In genomic region chr15:101255842-101256462, GRCm38 (mm10) we compare ENCODE assay signal across 13 mouse cellular contexts. TPM values are rescaled to one million over a fixed set of nuclear protein-coding genes. Genes with fewer than 3 reads are reported as not detected.
A peak's percentile ranks its signal among the peaks of the same experiment; 100 is the strongest.
DNase-seq lines count a peak whose midpoint lies in the region; ATAC-seq lines count a peak whose summit lies in the region.
"Had no signal": no experiment of that assay in that cellular context is flagged by ENCODE, and none has a peak within 500 bp of the region (broad histone marks: within the 10 kb centered on the region; RNA-seq: fewer than 3 reads in every experiment).

No protein-coding gene starts in this region.

- no peak overlapping the region for H3K4me3 ChIP-seq in heart, embryonic 13.5 days
- H3K4me3 ChIP-seq in limb, embryonic 10.5 days: no peak overlapping the region
- H3K4me3 ChIP-seq in kidney, embryonic 14.5 days (ENCODE audit: low read length): no peak overlapping the region
- H3K4me3 ChIP-seq: embryonic facial prominence, embryonic 10.5 days had no signal

- peak overlapping the region; percentile 59 for H3K9ac ChIP-seq in heart, embryonic 13.5 days
- no peak overlapping the region for H3K9ac ChIP-seq in kidney, embryonic 14.5 days (ENCODE audit: low read depth, low read length)

- ATAC-seq in heart, embryonic 13.5 days (ENCODE audit: extremely low read depth, insufficient number of reproducible peaks, low FRiP score, low TSS enrichment): no peak
- ATAC-seq in neutrophil, adult 5-6 weeks (ENCODE audit: extremely low read depth, insufficient number of reproducible peaks, low FRiP score, poor library complexity, severe bottlenecking): peak; percentile 18
- ATAC-seq in kidney, embryonic 14.5 days (ENCODE audit: low FRiP score, low TSS enrichment): no peak

- H3K4me2 ChIP-seq in heart, embryonic 13.5 days: no peak overlapping the region; the same call in 1 of the 2 replicates
- H3K4me2 ChIP-seq in kidney, embryonic 14.5 days (replicated peaks; ENCODE audit: low read depth, low read length): no peak overlapping the region

- 0 out of 2 replicates have a peak overlapping the region, but pooled peaks have one; percentile 28 for H3K27ac ChIP-seq in heart, embryonic 13.5 days (replicated peaks)
- no peak overlapping the region for H3K27ac ChIP-seq in limb, embryonic 10.5 days
- no peak overlapping the region for H3K27ac ChIP-seq in kidney, embryonic 14.5 days (ENCODE audit: low read depth, low read length)
- H3K27ac ChIP-seq: embryonic facial prominence, embryonic 10.5 days had no signal

- no peak for DNase-seq in heart, postnatal 4 days
- peak; percentile 42 for DNase-seq in testis, postnatal 10 days (ENCODE audit: low spot score)
- no peak for DNase-seq in testis, postnatal 14 days (ENCODE audit: low spot score)
- DNase-seq in brain, adult 2 months (ENCODE audit: low read depth, low spot score): peak; percentile 43
- DNase-seq in limb, embryonic 10.5 days (ENCODE audit: low spot score): no peak
- DNase-seq: adrenal gland, postnatal 14 days; kidney, postnatal 10 days had no signal

- peaks cover 57% of the 10 kb centered on the region for H3K4me1 ChIP-seq in heart, embryonic 13.5 days
- H3K4me1 ChIP-seq in limb, embryonic 10.5 days: peaks cover 45% of the 10 kb centered on the region
- H3K4me1 ChIP-seq in kidney, embryonic 14.5 days (ENCODE audit: control insufficient read depth, insufficient read depth, low read length): no peaks in the 10 kb centered on the region

- no peaks in the 10 kb centered on the region for H3K9me3 ChIP-seq in heart, embryonic 13.5 days
- no peaks in the 10 kb centered on the region for H3K9me3 ChIP-seq in limb, embryonic 10.5 days (replicated peaks)
- H3K9me3 ChIP-seq in kidney, embryonic 14.5 days (ENCODE audit: control insufficient read depth, low read length): no peaks in the 10 kb centered on the region
- H3K9me3 ChIP-seq: embryonic facial prominence, embryonic 10.5 days had no signal

- 0 out of 2 replicates have a peak, but pooled peaks cover 2% of the 10 kb centered on the region for H3K27me3 ChIP-seq in heart, embryonic 13.5 days (replicated peaks)
- peaks cover 8% of the 10 kb centered on the region for H3K27me3 ChIP-seq in limb, embryonic 10.5 days (ENCODE audit: low read depth, poor library complexity, severe bottlenecking)
- no peaks in the 10 kb centered on the region for H3K27me3 ChIP-seq in kidney, embryonic 14.5 days (ENCODE audit: control insufficient read depth, insufficient read depth, low read length)

- no peaks in the 10 kb centered on the region for H3K36me3 ChIP-seq in heart, embryonic 13.5 days
- H3K36me3 ChIP-seq in limb, embryonic 10.5 days: no peaks in the 10 kb centered on the region
- H3K36me3 ChIP-seq in kidney, embryonic 14.5 days (ENCODE audit: control insufficient read depth, insufficient read depth, low read length): no peaks in the 10 kb centered on the region

- WGBS in heart, embryonic 13.5 days: 64% methylated on average over 7 of the region's 7 CpGs
- 87% methylated on average over 7 of the region's 7 CpGs for WGBS in limb, embryonic 10.5 days
- 84% methylated on average over 7 of the region's 7 CpGs for WGBS in kidney, embryonic 14.5 days

RNA-seq across cellular contexts. Expression of gene Nr4a1, which starts 1.9 kb away (rescaled TPM):
- 10.4 and 10.8 TPM in 2 replicates for polyA plus RNA-seq in heart, embryonic 13.5 days (2015; fragmentation: Nextera tagmentation; extraction: Ambion mirVana)
- 10 to 100 TPM; 48.1 to 49.6 TPM for total RNA-seq in heart, postnatal 4 days (2021)
- total RNA-seq in neutrophil, adult 5-6 weeks (2017): 185 and 187 TPM in 2 replicates
- 4.1 and 7.1 TPM in 2 replicates for polyA plus RNA-seq in limb, embryonic 10.5 days (2016; fragmentation: Nextera tagmentation; extraction: Ambion mirVana)
- 4.5 and 5.0 TPM in 2 replicates for polyA plus RNA-seq in kidney, embryonic 14.5 days (2014; fragmentation: Nextera tagmentation; extraction: Ambion mirVana)

RNA-seq across cellular contexts. Expression of gene Atg101, which starts 28.1 kb away (rescaled TPM):
- 50.6 and 56.1 TPM in 2 replicates for polyA plus RNA-seq in heart, embryonic 13.5 days (2015; fragmentation: Nextera tagmentation; extraction: Ambion mirVana)
- 10 to 100 TPM; 21.7 to 23.3 TPM for total RNA-seq in heart, postnatal 4 days (2021)
- total RNA-seq in neutrophil, adult 5-6 weeks (2017): 61.0 and 68.8 TPM in 2 replicates
- polyA plus RNA-seq in limb, embryonic 10.5 days (2016; fragmentation: Nextera tagmentation; extraction: Ambion mirVana): 92.3 and 97.5 TPM in 2 replicates
- 71.8 and 76.5 TPM in 2 replicates for polyA plus RNA-seq in kidney, embryonic 14.5 days (2014; fragmentation: Nextera tagmentation; extraction: Ambion mirVana)

RNA-seq across cellular contexts. Expression of gene Grasp, which starts 32.0 kb away (rescaled TPM):
- 3.8 and 4.4 TPM in 2 replicates for polyA plus RNA-seq in heart, embryonic 13.5 days (2015; fragmentation: Nextera tagmentation; extraction: Ambion mirVana)
- total RNA-seq in heart, postnatal 4 days (2021): 10 to 100 TPM; 13.9 to 15.1 TPM
- total RNA-seq in neutrophil, adult 5-6 weeks (2017): 0.81 and 0.98 TPM in 2 replicates
- 5.4 and 6.9 TPM in 2 replicates for polyA plus RNA-seq in limb, embryonic 10.5 days (2016; fragmentation: Nextera tagmentation; extraction: Ambion mirVana)
- 5.0 and 5.7 TPM in 2 replicates for polyA plus RNA-seq in kidney, embryonic 14.5 days (2014; fragmentation: Nextera tagmentation; extraction: Ambion mirVana)
- total RNA-seq: megakaryocyte-erythroid progenitor cell, adult 5-6 weeks had no signal

RNA-seq across cellular contexts. Expression of gene 6030408B16Rik, which starts 37.1 kb away (rescaled TPM):
- polyA plus RNA-seq in heart, embryonic 13.5 days (2015; fragmentation: Nextera tagmentation; extraction: Ambion mirVana): 2.4 and 3.0 TPM in 2 replicates
- 1 to 10 TPM; 4.3 to 4.6 TPM for total RNA-seq in heart, postnatal 4 days (2021)
- 0.70 and 0.98 TPM in 2 replicates for total RNA-seq in neutrophil, adult 5-6 weeks (2017)
- polyA plus RNA-seq in limb, embryonic 10.5 days (2016; fragmentation: Nextera tagmentation; extraction: Ambion mirVana): 1.8 and 4.1 TPM in 2 replicates
- 25.8 and 28.2 TPM in 2 replicates for polyA plus RNA-seq in kidney, embryonic 14.5 days (2014; fragmentation: Nextera tagmentation; extraction: Ambion mirVana)
- total RNA-seq: layer of hippocampus, postnatal 10 days; megakaryocyte-erythroid progenitor cell, adult 5-6 weeks had no signal

Comparison
In these comparisons a context has a peak if more than half of its experiments do, and no peak if none do; other contexts are left out.
1. DNase-seq: peak in testis, postnatal 10 days (single experiment) and brain, adult 2 months (single experiment); none in heart, postnatal 4 days (single experiment), testis, postnatal 14 days (single experiment) and limb, embryonic 10.5 days (single experiment).